Mouse (Mus musculus): ENCODE measurements at regions not wholly inside any gene's neighbourhood (a gene's known extent, or its start where the extent isn't known, plus 50 kb on each side); places are given as distances from the start of the nearest gene placed in this dataset.

DNA sequence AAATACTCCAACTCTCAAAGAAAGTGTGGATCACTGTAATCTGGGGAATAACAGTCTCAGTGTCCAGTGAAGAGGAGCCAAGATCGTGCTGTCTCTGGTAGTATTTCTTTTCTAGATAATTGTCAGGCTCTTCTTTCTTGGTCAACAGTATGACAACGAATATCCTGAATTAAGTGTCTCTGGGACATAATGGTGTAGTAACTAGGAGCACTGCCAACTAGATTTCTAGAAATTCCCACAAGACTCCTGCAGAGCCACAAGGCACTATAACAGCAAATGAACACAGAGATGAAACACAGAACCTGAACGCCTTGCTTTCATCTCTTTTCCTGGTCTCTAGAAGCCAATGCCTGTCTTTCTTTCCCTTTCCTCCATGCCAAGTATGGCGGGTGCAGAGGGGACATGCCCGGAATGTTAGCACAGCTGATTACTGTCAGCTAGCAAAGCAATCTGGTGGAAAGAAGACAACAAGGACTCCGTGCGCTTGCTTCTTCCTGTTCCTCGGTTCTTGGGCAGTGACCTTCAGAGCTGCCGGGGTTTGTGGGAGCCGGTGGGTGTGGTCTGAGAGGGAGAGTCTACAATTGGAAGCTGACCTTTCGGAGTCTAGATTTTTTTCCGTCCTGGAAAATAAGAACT is 122.7 kb upstream of the Adamts9 start:
- intact Hi-C loops (cut with DNase I) = no loop called here
- DNase-seq = peak; percentile 10

GRCm38 (mm10) chr6:93065366-93065765 is 122.1 kb upstream of the Adamts9 start:
- peak; percentile 20 for DNase-seq
- intact Hi-C loops (cut with DNase I) = no loop called here

GRCm38 (mm10) chr6:93064366-93064765 is 121.1 kb upstream of the Adamts9 start:
- intact Hi-C loops (cut with DNase I) = no loop called here
- no peak for DNase-seq

- intact Hi-C loops (cut with DNase I) = no loop called here
- DNase-seq = no peak
Observed at GRCm38 (mm10) chr6:93061741-93062140, 118.4 kb upstream of the Adamts9 start.

DNA sequence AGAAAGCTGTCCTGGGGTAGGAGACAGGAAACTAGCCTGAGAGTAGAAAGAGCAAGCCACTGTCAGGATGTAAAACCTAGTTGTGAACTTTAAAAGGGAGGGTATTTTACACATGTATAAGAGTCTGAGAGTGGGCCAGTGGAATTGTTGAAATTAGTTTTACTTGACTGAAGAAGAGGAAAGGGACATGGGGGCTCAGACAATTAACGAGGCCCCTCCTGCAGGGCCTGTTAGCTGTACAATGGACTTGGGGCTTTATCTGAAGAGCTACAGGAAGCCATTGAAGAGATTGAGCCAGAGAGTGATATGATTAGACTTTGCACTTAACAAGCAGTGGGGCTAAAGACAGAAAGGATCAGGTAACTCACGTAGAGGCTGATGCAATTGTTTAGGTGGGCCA is 102.2 kb upstream of the Adamts9 start:
- no peak for DNase-seq
- intact Hi-C loops (cut with DNase I) = no loop called here

DNA sequence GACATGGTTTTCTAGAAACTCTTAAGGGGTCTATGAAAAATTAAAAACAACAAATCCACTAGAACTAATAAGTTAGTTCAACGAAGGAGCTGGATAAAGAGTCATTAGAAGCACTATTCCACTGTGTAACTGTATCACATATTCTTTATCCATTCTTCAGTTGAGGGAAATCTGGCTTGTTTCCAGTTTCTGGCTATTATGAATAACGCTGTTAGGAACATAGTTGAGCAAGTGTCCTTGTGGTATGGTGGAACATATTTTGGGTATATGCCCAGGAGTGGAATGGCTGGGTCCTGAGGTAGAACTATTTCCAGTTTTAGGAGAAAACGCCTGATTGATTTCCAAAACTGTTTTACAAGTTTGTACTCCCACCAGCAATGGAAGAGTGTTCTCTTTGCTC is 97.7 kb upstream of the Adamts9 start:
- intact Hi-C loops (cut with DNase I) = no loop called here
- no peak for DNase-seq

DNA sequence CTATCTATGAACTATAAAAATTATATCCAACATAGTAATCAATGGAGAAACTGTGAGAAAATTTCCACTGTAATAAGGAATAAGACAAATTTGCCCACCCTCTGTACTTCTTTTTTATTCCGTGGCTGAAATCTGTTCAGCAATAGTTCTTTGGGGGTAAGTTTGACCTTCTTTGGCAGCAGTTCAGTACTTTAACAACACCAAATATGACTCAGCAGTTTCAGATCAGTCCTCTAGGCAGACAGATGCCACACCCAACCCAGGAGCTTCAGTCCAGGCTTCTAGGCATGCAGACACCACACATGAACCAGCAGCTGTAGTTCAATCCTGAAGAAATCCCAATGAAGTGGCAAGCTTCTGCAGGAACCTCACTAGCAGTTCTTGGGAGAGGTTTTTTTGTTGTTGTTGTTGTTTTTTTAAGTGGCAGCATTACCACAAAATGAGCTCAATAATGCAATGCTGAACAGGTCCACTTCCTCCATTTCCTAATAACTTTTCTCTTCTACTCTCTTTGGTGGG is 88.6 kb upstream of the Adamts9 start:
- intact Hi-C loops (cut with DNase I) = no loop called here
- DNase-seq = no peak

- intact Hi-C loops (cut with DNase I) = no loop called here
- DNase-seq = peak; percentile 60
Observed at GRCm38 (mm10) chr6:93026068-93027022, 83.1 kb upstream of the Adamts9 start.

DNA sequence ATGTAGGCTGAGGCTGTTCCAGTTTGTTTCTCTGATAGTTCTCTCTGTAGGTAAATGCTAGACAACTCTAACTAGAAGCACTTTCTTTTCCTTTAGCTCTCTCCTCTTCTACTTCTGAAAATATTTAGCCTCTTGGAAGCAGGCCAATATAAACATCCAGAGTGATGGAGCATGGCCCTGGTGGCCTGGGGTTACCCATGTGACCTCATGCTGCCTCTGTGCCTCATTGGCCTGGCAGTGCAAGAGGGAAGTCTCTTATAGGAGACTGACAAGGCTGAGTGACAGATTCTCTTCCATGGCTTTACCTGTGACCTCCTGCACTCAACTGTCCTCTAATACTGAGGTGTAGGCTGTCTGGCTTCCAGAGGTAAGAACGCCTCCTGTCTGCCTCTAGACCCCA is 71.2 kb upstream of the Adamts9 start:
- intact Hi-C loops (cut with DNase I) = no loop called here
- no peak for DNase-seq

DNA sequence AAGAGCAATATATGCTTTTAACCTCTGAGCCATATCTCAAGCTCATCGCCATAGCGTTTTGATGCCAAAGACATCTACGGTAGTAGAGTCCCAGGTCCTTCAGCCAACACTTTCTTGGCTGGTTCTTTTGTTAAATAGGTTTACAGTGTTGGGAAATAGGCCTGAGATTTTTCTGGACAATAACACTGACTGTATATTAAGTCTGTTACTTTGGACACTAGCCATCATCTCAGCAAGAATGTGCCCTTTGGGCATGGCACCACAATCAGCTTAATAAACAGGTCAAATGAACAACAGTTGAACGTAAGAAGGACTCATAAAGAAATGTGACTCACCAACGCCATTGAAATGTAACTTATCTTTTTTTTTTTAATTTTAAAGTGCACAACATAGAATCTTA is 68.6 kb upstream of the Adamts9 start:
- no peak for DNase-seq
- intact Hi-C loops (cut with DNase I) = no loop called here

- DNase-seq = peak; percentile 5
- intact Hi-C loops (cut with DNase I) = no loop called here
Observed at GRCm38 (mm10) chr6:93004587-93005240, 61.4 kb upstream of the Adamts9 start.

DNA sequence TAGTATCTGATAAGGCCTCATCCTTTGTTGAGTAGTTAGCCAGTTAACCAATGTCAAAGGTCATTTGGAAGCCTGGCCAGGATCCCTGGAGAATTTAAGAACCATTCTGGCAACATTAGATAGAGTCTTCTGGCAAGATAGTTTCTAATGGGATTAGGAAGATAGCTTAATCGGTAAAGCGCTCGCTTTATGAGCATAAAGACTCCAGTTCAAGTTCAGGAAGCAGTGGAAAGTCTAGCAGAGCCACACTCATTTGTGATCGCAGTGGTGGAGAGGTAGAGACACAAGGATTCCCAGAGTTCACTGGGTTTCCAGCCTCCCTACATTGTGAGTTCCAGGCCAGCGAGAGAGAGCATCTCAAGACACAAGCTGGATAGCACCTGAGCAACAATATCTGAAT is 60.5 kb upstream of the Adamts9 start:
- intact Hi-C loops (cut with DNase I) = no loop called here
- DNase-seq = no peak

GRCm38 (mm10) chr6:92993647-92994046 is 50.4 kb upstream of the Adamts9 start:
- no peak for DNase-seq
- intact Hi-C loops (cut with DNase I) = no loop called here
